Mouse (Mus musculus) cerebellum, adult (tissue): ENCODE data around the gene M1ap.
A peak's percentile ranks its signal among the peaks of the same experiment; 100 is the strongest.

Experiments used
- ATAC-seq: cut with Nextera tagmentation; 2 replicates; pipeline ENCODE4 v1.9.2; 2017; ENCODE audit warnings: mild to moderate bottlenecking, moderate library complexity, mixed read lengths; ENCODE audit not compliant: insufficient number of reproducible peaks, low FRiP score, low TSS enrichment

M1ap gene

GRCm38 (mm10) chr6:82946651-82947050 lies at the start of gene M1ap:
Gene M1ap (plus strand): TSS chr6:82946902.
- no peak for ATAC-seq

GRCm38 (mm10) chr6:82897311-82897710 lies 49.4 kb upstream of the M1ap start:
- no peak for ATAC-seq

- no peak for ATAC-seq
These were observed 48.5 kb upstream of the M1ap start for GRCm38 (mm10) chr6:82898227-82898626.

GRCm38 (mm10) chr6:82898745-82899144 lies 48.0 kb upstream of the M1ap start:
- no peak for ATAC-seq

GRCm38 (mm10) chr6:82902559-82902958 lies 44.1 kb upstream of the M1ap start:
- ATAC-seq, result no peak

- no peak for ATAC-seq
These were observed 39.7 kb upstream of the M1ap start for GRCm38 (mm10) chr6:82906985-82907384.

- ATAC-seq, result no peak
These were observed 38.7 kb upstream of the M1ap start for GRCm38 (mm10) chr6:82908034-82908433.

- ATAC-seq, result no peak
These were observed 37.4 kb upstream of the M1ap start for GRCm38 (mm10) chr6:82909136-82909855.

- no peak for ATAC-seq
These were observed 35.4 kb upstream of the M1ap start for GRCm38 (mm10) chr6:82911303-82911702.

GRCm38 (mm10) chr6:82913336-82914247 lies 33.1 kb upstream of the M1ap start:
- no peak for ATAC-seq

- ATAC-seq, result no peak
These were observed 30.8 kb upstream of the M1ap start for GRCm38 (mm10) chr6:82915889-82916288.

- no peak for ATAC-seq
These were observed 30.2 kb upstream of the M1ap start for GRCm38 (mm10) chr6:82916459-82916858.

- ATAC-seq, result peak; percentile 82
These were observed 29.5 kb upstream of the M1ap start for GRCm38 (mm10) chr6:82917076-82917777.

GRCm38 (mm10) chr6:82917778-82918129 lies 28.9 kb upstream of the M1ap start:
- no peak for ATAC-seq

GRCm38 (mm10) chr6:82918371-82918770 lies 28.3 kb upstream of the M1ap start:
- ATAC-seq, result no peak

- no peak for ATAC-seq
These were observed 27.2 kb upstream of the M1ap start for GRCm38 (mm10) chr6:82919520-82919919.

- no peak for ATAC-seq
These were observed 25.1 kb upstream of the M1ap start for GRCm38 (mm10) chr6:82921426-82922224.

GRCm38 (mm10) chr6:82925005-82925404 lies 21.7 kb upstream of the M1ap start:
- ATAC-seq, result no peak

GRCm38 (mm10) chr6:82926106-82926505 lies 20.6 kb upstream of the M1ap start:
- ATAC-seq, result peak; percentile 26; the same call in 1 of the 2 replicates

- peak; percentile 26; the same call in 1 of the 2 replicates for ATAC-seq
These were observed 20.2 kb upstream of the M1ap start for GRCm38 (mm10) chr6:82926528-82926927.
